Mouse (Mus musculus) spleen, adult 12 weeks (tissue): ENCODE results near the gene Prdx5.
A peak's percentile ranks its signal among the peaks of the same experiment; 100 is the strongest.

Source experiments
- DNase-seq: peaks from one replicate; pipeline ENCODE4 v3.0.0; 2022; ENCODE audit warnings: low spot score

The Prdx5 gene

GRCm38 (mm10) chr19:6909507-6910289, at the start of gene Prdx5, which contains the start of gene Trmt112:
Gene Prdx5, minus strand, starts transcription at chr19:6910106.
Gene Trmt112, plus strand, starts transcription at chr19:6909698.
- peak; percentile 75 for DNase-seq

- DNase-seq, result no peak
These were observed 46.6 kb upstream of the Prdx5 start for GRCm38 (mm10) chr19:6956461-6956860.

- DNase-seq, result no peak
These were observed 45.5 kb upstream of the Prdx5 start for GRCm38 (mm10) chr19:6955424-6955823.

GRCm38 (mm10) chr19:6954046-6954445, 44.1 kb upstream of the Prdx5 start:
- no peak for DNase-seq

GRCm38 (mm10) chr19:6952712-6953037, 42.8 kb upstream of the Prdx5 start:
- no peak for DNase-seq

GRCm38 (mm10) chr19:6951994-6952711, 42.2 kb upstream of the Prdx5 start:
- DNase-seq, result peak; percentile 38

GRCm38 (mm10) chr19:6951381-6951968, 41.6 kb upstream of the Prdx5 start:
- peak; percentile 69 for DNase-seq

GRCm38 (mm10) chr19:6950613-6951153, 40.8 kb upstream of the Prdx5 start:
- DNase-seq, result no peak

GRCm38 (mm10) chr19:6949951-6950350, 40.0 kb upstream of the Prdx5 start:
- DNase-seq, result no peak

GRCm38 (mm10) chr19:6949532-6949931, 39.6 kb upstream of the Prdx5 start:
- DNase-seq, result no peak

- no peak for DNase-seq
These were observed 38.3 kb upstream of the Prdx5 start for GRCm38 (mm10) chr19:6948186-6948585.

- no peak for DNase-seq
These were observed 37.8 kb upstream of the Prdx5 start for GRCm38 (mm10) chr19:6947742-6948141.

GRCm38 (mm10) chr19:6943709-6944108, 33.8 kb upstream of the Prdx5 start:
- no peak for DNase-seq

GRCm38 (mm10) chr19:6942764-6943163, 32.9 kb upstream of the Prdx5 start:
- DNase-seq, result no peak

GRCm38 (mm10) chr19:6942249-6942691, 32.4 kb upstream of the Prdx5 start, which contains the start of gene Gpr137:
Gene Gpr137, minus strand, starts transcription at chr19:6942480.
- DNase-seq, result peak; percentile 89

GRCm38 (mm10) chr19:6941372-6942248, 31.7 kb upstream of the Prdx5 start, which contains the start of gene Bad:
Gene Bad, plus strand, starts transcription at chr19:6941861.
- DNase-seq, result peak; percentile 96

- no peak for DNase-seq
These were observed 30.8 kb upstream of the Prdx5 start for GRCm38 (mm10) chr19:6940396-6941351.

GRCm38 (mm10) chr19:6939106-6940002, 29.4 kb upstream of the Prdx5 start:
- no peak for DNase-seq
